Mouse (Mus musculus) testis, postnatal 14 days (tissue): ENCODE results near the gene Aaas.

ENCODE experiments used
- DNase-seq: peaks from one replicate; pipeline ENCODE4 v3.0.0; 2021; ENCODE audit warnings: low spot score

The Aaas gene

DNA sequence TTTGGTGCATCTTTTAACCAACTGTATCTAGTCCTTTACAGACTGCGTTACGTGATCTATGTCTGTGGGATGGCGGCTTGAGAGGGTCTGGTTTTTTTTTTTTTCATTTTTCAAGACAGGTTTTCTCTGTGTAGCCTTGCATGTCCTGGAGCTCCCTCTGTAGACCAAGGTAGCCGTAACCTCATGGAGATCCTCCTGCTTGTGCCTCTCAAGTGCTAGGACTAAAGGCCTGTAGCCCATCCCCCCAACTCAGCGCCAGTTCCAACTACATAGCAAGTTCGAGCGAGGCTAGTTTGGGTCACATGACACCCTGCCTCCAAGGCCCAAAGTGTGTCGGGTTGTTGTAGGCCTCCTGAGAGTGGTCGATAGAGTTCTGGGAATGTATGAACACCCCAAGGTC, 41.9 kb downstream of the Aaas start:
- DNase-seq = no peak

DNA sequence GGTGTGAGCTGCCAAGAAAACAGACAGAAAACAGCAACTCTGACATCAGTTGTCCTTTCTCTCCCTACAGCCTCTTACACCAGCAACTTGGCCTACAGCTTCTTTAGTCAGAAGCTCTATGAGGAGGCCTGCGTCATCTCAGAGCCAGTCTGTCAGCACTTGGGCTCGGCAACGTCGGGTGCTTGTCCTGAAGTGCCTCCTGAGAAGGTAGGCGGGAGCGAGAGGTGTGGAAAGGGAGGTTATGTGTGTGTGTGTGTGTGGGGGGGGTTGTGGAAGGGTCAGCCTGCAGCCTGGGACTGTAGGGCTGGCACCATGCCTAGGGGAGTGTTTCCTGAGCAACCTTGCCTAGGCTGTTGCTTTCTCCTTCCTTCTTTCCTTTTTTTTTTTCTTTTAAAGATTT, 48.0 kb downstream of the Aaas start:
- no peak for DNase-seq

DNA sequence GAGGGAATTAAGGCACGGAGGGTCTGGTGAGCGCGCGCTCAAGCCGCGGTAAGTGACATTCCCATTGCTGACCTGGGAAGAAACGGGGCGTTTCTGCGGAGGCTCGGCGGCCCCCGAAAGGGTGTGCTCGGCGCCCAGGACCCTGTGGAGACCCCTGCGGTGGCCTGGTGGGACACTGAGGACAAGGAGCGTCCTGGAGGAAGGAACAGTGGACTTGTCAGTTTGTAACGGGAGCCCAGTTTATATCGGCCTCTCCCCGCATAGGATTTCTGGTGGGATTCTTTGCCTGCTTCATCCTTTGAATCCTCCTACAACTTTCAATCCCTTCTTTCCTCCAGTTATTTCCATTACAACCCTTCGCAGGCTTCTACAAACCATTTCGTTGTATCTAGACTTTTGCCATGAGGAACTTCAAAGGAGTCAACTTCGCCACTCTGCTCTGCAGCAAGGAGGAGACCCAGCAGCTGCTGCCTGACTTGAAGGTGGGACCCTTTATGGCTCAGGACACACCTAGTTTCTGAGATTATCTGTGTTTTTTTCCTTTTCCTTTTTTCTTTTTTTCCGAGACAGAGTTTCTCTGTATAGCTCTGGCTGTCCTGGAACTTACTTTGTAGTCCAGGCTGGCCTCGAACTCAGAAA, 54.1 kb downstream of the Aaas start:
- no peak for DNase-seq

DNA sequence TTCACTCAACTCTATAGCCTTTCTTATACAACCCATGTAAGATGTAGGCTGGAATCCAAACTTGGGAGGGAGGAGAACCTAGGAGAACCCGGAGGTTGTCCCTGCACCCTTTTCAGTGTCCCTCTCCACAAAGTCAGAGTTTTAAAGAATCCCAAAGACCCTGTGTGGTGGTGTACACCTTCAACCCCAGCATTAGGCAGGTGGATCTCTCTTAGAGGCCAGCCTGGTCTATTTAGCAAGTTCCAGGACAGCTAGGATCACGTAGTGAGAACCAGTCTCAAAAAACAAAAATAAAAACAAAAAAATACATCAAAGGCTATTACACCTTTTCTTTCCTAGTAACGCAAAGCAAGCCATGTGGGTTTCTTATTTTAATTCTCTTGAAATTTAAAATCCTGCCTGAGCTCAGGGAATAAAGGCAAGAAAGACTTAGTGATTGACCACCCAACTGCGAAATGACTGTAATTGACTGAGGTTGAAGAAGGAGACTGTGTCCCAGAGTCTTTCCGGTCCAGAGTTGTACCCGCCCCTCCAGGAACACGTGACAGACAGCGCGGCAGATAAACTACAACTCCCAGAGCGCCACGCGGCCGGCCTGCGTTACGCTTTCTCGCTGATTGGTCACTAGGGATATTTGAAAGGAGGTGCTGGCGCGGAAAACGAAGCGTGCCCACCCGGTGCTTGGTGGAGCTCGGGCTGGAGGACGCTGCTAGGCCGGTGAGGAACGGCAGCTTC, 54.8 kb downstream of the Aaas start, which contains the start of gene Espl1:
Espl1 (plus strand) TSS at position 634 of the 735 bp plus-strand sequence.
- peak; percentile 94 for DNase-seq
